Mouse (Mus musculus) midbrain, embryonic 15.5 days (tissue): Measurements from ENCODE around the gene Slc41a1. TPM values are rescaled to one million over a fixed set of nuclear protein-coding genes. Genes with fewer than 3 reads are reported as not detected.

ENCODE experiments used
- polyA plus RNA-seq: library from polyadenylated mRNA; unstranded; fragments of >200 nt; fragmentation: Nextera tagmentation; extraction: Ambion mirVana; gene quantifications from 2 replicates; pipeline ENCODE4 v1.2.1, GENCODE M21; 2015

Slc41a1 gene
- polyA plus RNA-seq, 1 experiment from 2014 or later = 20.3 TPM

Other genes with a start within 250 kb of the Slc41a1 start
- not detected in 2 replicates for gene Avpr1b, start 228.3 kb upstream of the Slc41a1 start, polyA plus RNA-seq
- 0.13 TPM in 1 of 2 replicates, not detected in the other for gene Ctse, start 189.2 kb upstream of the Slc41a1 start, polyA plus RNA-seq
- 1.1 and 1.2 TPM in 2 replicates for gene Rab7b, start 138.8 kb upstream of the Slc41a1 start, polyA plus RNA-seq
- 0.05 and 0.08 TPM in 2 replicates for gene Slc26a9, start 83.5 kb upstream of the Slc41a1 start, polyA plus RNA-seq
- 0.22 and 0.29 TPM in 2 replicates for gene Pm20d1, start 30.1 kb upstream of the Slc41a1 start, polyA plus RNA-seq
- 7.0 and 7.5 TPM in 2 replicates for gene Rab29, start 39.7 kb downstream of the Slc41a1 start, polyA plus RNA-seq
- gene Nucks1, start 83.0 kb downstream of the Slc41a1 start, polyA plus RNA-seq = 44.9 and 49.2 TPM in 2 replicates
- gene Slc45a3, start 135.5 kb downstream of the Slc41a1 start, polyA plus RNA-seq = 1.9 and 3.5 TPM in 2 replicates
- gene Elk4, start 180.1 kb downstream of the Slc41a1 start, polyA plus RNA-seq = 12.7 and 13.1 TPM in 2 replicates
- gene Mfsd4a, start 240.6 kb downstream of the Slc41a1 start, polyA plus RNA-seq = 7.8 and 8.5 TPM in 2 replicates